Mouse (Mus musculus): ENCODE measurements around the gene Tcp10a. TPM values are rescaled to one million over a fixed set of nuclear protein-coding genes. Genes with fewer than 3 reads are reported as not detected.
A peak's percentile ranks its signal among the peaks of the same experiment; 100 is the strongest.
"Not testable (repeated sequence)": the region's sequence is repeated elsewhere in the genome, so short reads cannot be mapped to it uniquely, and the experiment has no call there.

Tcp10a gene
- total RNA-seq (2021) = not detected
- long read RNA-seq, experiment 1 = 0 reads
- long read RNA-seq, experiment 2 = 0 reads

- not testable (repeated sequence) for DNase-seq
Measured at GRCm38 (mm10) chr17:7324346-7324745, at the start of gene Tcp10a. TSS of gene Tcp10a (plus strand) at chr17:7324646.

- DNase-seq = no peak
Measured at GRCm38 (mm10) chr17:7278702-7279242, 45.7 kb upstream of the Tcp10a start.

GRCm38 (mm10) chr17:7279251-7279650 is 45.2 kb upstream of the Tcp10a start:
- no peak for DNase-seq

GRCm38 (mm10) chr17:7284297-7284910 is 40.0 kb upstream of the Tcp10a start:
- peak; percentile 79 to 83 for DNase-seq

- DNase-seq = no peak
Measured at GRCm38 (mm10) chr17:7285292-7285691, 39.2 kb upstream of the Tcp10a start.

GRCm38 (mm10) chr17:7286422-7287050 is 37.9 kb upstream of the Tcp10a start:
- no peak for DNase-seq

GRCm38 (mm10) chr17:7292012-7292684 is 32.3 kb upstream of the Tcp10a start:
- no peak for DNase-seq

GRCm38 (mm10) chr17:7306278-7307196 is 17.9 kb upstream of the Tcp10a start:
- peak; percentile 39 to 54 for DNase-seq

GRCm38 (mm10) chr17:7315693-7316382 is 8.6 kb upstream of the Tcp10a start:
- DNase-seq = peak in 1 of 2 experiments; percentile 42

GRCm38 (mm10) chr17:7319789-7320188 is 4.7 kb upstream of the Tcp10a start:
- DNase-seq = not testable (repeated sequence)

GRCm38 (mm10) chr17:7326415-7326814 is 2.0 kb downstream of the Tcp10a start:
- DNase-seq = not testable (repeated sequence)

- DNase-seq = not testable (repeated sequence)
Measured at GRCm38 (mm10) chr17:7332745-7333144, 8.3 kb downstream of the Tcp10a start.

GRCm38 (mm10) chr17:7337381-7337780 is 12.9 kb downstream of the Tcp10a start:
- not testable (repeated sequence) for DNase-seq

- not testable (repeated sequence) for DNase-seq
Measured at GRCm38 (mm10) chr17:7348765-7349164, 24.3 kb downstream of the Tcp10a start.

- not testable (repeated sequence) for DNase-seq
Measured at GRCm38 (mm10) chr17:7352596-7352995, 28.1 kb downstream of the Tcp10a start, which contains the start of gene Ttll2. TSS of gene Ttll2 (minus strand) at chr17:7352696.

- DNase-seq = not testable (repeated sequence)
Measured at GRCm38 (mm10) chr17:7359806-7360205, 35.4 kb downstream of the Tcp10a start.

- peak; percentile 25 to 42 for DNase-seq
Measured at GRCm38 (mm10) chr17:7360749-7361465, 36.5 kb downstream of the Tcp10a start.

- not testable (repeated sequence) for DNase-seq
Measured at GRCm38 (mm10) chr17:7365615-7366014, 41.2 kb downstream of the Tcp10a start.

GRCm38 (mm10) chr17:7366265-7366664 is 41.8 kb downstream of the Tcp10a start:
- not testable (repeated sequence) for DNase-seq

GRCm38 (mm10) chr17:7366676-7367374 is 42.4 kb downstream of the Tcp10a start:
- DNase-seq = not testable (repeated sequence)

Data from heart, adult 18-20 months (tissue).